Mouse (Mus musculus) heart, postnatal 10 days (tissue): Measurements from ENCODE around the gene Rorc. TPM values are rescaled to one million over a fixed set of nuclear protein-coding genes. Genes with fewer than 3 reads are reported as not detected.
A peak's percentile ranks its signal among the peaks of the same experiment; 100 is the strongest.

Experiments used
- DNase-seq, 2 experiments: peaks; one replicate each; pipeline ENCODE4 v3.0.0; 2021
- intact Hi-C: fragments of 180-260 bp; cut with DNase I; formaldehyde crosslinking; loops from one replicate; pipeline ENCODE4 v1.15.1; 2025
- total RNA-seq, 2 experiments: library from RNA; stranded (reverse); gene quantifications; 2 replicates each; pipeline ENCODE4 v1.2.3; 2021

Gene Rorc
- total RNA-seq, 2 experiments from 2014 or later = 27.2 to 29.9 TPM

DNA sequence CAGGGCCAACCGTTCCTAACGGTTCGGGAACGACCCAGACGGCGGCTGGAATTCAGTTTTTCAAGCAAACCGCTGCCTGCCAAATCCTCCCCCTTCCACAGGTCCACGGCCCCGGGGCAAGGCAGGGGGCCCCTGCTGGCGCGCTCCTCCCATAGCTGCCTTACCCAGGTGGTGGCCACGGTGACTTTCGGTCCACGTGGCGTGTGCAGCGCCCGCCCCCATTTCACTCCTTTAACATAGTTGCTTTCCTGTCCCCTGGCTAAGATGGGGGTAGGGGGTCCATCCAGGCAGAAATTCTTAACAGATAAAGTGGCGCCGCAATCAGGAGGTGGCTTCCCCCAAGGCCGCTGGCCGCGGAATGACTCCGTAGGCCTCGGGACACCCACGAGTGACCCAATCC, 39.9 kb downstream of the Rorc start:
- no peak for DNase-seq
- intact Hi-C loops = no loop called here

GRCm38 (mm10) chr3:94413031-94413679, 40.6 kb downstream of the Rorc start, which contains the start of gene Tdrkh:
Tdrkh (plus strand) TSS chr3:94413273.
- peak; percentile 96 to 97 for DNase-seq
- intact Hi-C loops = no loop called here

DNA sequence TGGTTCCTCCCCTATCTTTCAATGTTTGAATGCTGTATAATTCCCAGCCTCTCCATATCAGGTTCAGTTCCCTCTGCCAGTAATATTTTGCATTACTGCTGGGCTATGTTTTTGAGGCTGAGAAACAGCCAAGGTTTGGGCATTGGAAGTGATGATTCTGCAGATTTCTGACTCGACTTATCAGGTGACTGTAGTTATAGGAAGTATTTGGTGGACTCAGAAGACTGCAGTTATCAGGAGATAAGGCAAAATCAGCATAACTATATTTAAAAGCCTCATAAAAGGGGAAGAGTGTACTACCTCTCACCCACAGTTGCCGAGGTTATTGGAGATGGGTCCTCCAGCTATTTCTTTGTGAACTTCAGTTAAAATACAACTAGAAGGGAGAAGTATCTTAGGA, 58.4 kb downstream of the Rorc start:
- intact Hi-C loops = no loop called here
- no peak for DNase-seq

DNA sequence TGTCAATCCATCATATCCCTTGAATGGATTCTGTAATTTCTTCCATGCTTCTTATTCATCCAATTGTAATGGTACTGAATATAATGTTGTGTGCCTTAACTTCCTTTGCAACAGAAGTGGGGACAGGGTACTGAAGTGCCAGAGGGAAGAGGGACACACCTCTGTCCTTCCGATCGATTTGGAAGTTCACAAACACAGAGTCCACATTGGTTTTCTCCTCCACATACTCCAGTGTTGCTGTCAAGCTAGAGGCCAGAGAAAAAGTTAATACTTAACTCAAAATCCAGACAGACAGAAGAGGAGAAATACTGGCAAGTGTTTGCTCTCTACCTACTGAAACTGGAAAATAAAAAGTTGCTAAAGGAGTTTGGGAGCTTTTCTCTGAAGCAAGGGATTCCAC, 61.7 kb downstream of the Rorc start:
- intact Hi-C loops = no loop called here

DNA sequence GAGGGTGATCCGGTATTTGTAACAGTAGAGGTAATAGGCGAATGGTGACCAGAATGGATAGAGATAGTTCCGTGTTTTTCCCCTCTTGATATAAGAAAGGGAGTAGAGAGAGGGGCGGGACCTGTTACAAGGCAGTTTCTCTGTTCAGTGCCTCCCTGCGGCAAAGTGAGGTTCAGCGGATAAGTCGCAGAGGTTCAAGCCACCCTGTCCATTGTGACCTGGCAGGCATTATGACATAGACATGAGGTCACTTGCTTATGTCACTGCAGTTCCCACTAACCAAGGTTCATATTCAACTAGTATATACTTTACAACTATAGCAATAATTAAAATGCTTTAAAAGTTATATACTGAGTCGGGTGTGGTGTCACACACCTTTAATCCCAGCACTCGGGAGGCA, 63.8 kb downstream of the Rorc start:
- DNase-seq = no peak
- intact Hi-C loops = no loop called here

More for the DNA sequence above, 61.7 kb downstream of the Rorc start:
- no peak for DNase-seq

DNA sequence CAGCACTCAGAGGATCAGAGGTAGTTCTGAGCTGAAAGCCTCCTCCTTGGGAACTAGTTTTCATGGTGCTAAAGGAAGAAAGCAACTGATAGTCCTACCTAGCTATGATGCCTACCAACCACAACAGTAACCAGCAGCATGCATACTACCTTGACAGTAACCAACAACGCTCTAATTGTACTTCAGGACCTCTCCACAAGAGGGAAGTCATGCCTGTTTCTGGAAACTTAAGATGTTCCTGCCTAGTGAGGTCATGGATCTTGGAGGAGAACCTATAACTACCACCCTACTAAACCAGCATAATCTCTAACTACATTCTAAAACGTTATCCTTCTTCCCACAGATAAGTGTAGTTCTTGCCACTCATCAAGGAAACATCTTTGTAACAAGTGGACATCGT, 68.6 kb downstream of the Rorc start:
- intact Hi-C loops = loop anchor here (10.0 kb wide), 1 partner anchor 404 kb away; no protein-coding TSS in a partner anchor

GRCm38 (mm10) chr3:94442951-94443596, 70.5 kb downstream of the Rorc start, which contains the start of gene Mrpl9:
Mrpl9 (plus strand) TSS chr3:94443318.
- peak; percentile 95 to 96 for DNase-seq
- intact Hi-C loops = loop anchor here (10.0 kb wide), 1 partner anchor 402 kb away; no protein-coding TSS in a partner anchor

More for the DNA sequence above, 68.6 kb downstream of the Rorc start:
- DNase-seq = peak; percentile 9 to 22

DNA sequence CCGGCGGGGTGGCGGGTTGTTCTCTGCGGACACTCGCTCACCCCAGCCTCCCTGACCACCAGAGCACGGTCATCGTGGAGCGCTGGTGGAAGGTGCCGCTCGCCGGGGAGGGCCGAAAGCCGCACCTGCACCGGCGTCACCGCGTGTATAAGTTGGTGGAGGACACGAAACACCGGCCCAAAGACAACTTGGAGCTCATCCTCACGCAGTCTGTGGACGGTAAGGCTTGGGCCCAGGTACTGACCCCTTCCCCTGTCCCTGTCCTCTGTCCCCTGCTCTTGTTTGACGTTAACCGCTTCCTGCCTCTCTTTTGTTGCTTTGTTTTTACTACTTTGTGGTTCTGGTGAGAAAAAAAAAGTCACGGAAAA, 71.0 kb downstream of the Rorc start, which contains the start of gene Oaz3:
Gene Oaz3 (minus strand): TSS at position 319 of the 368 bp plus-strand sequence.
- intact Hi-C loops = loop anchor here (10.0 kb wide), 1 partner anchor 401 kb away; no protein-coding TSS in a partner anchor
- DNase-seq = no peak

Other genes with a start within 250 kb of the Rorc start
- gene Gm10696, start 194.6 kb upstream of the Rorc start, total RNA-seq = not detected
- not detected for gene Gm5286, start 176.1 kb upstream of the Rorc start, total RNA-seq
- not detected for gene Gm4778, start 108.8 kb upstream of the Rorc start, total RNA-seq
- 10 to 100 TPM; 13.5 to 14.2 TPM for gene Them4, start 62.7 kb upstream of the Rorc start, total RNA-seq
- not detected for gene Them5, start 30.7 kb upstream of the Rorc start, total RNA-seq
- gene C2cd4d, start 10.4 kb upstream of the Rorc start, total RNA-seq = under 1 TPM in 1 of 2 experiments, not detected in 1; 0.20 TPM
- under 1 TPM; 0.07 to 0.10 TPM for gene Lingo4, start 25.7 kb downstream of the Rorc start, total RNA-seq
- 1 to 10 TPM; 6.2 to 6.3 TPM for gene Tdrkh, start 40.5 kb downstream of the Rorc start, total RNA-seq
- 10 to 100 TPM; 66.1 to 66.4 TPM for gene Mrpl9, start 70.5 kb downstream of the Rorc start, total RNA-seq
- gene Oaz3, start 71.1 kb downstream of the Rorc start, total RNA-seq = not detected
- gene Celf3, start 105.5 kb downstream of the Rorc start, total RNA-seq = not detected
- gene Riiad1, start 107.5 kb downstream of the Rorc start, total RNA-seq = under 1 TPM; 0.89 to 0.99 TPM
- 10 to 100 TPM; 26.8 to 32.7 TPM for gene Snx27, start 209.9 kb downstream of the Rorc start, total RNA-seq